8 mouse cellular contexts compared by ENCODE assay signal in the genomic region with DNA sequence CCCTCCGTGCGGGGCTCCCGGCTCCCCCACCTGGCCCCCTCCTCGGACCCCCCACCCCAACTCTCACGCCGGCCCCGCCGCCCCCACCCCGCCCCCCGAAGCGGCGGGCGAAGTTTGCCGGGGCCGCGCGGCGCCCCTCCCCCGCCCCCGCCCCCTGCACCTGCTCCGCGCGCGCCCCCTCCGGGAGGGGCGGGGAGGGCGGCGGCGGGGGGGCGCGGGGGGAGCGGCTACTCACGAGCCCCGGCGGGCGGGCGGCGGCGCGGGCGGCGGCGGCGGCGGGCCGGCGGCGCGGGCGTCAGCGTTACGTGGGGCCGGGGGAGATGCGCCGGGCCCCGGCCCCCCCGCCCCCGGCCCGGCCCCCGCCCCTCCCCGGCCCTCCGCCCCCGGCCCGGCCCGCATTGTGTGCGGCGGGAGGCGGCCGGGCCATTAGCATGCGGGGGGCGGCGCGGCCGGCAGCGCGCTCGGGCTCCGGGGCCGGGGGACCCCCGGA. TPM values are rescaled to one million over a fixed set of nuclear protein-coding genes. Genes with fewer than 3 reads are reported as not detected.
DNase-seq lines count a peak whose midpoint lies in the region; ATAC-seq and TF ChIP-seq lines count a peak whose summit lies in the region.

No protein-coding gene starts in this region.

- ATAC-seq in heart, embryonic 11.5 days (replicated peaks; ENCODE audit: insufficient number of reproducible peaks, low FRiP score, low TSS enrichment), result peak; percentile 60
- no peak for ATAC-seq in G1E (ENCODE audit: extremely low read depth, insufficient number of reproducible peaks, low FRiP score, poor library complexity, severe bottlenecking)
- ATAC-seq in heart, postnatal 0 days (ENCODE audit: insufficient read depth, low read depth), result peak; percentile 68

- H3K9ac ChIP-seq in heart, embryonic 11.5 days (ENCODE audit: low read depth, low read length), result peak overlapping the region; percentile 86
- H3K9ac ChIP-seq in heart, postnatal 0 days (replicated peaks; ENCODE audit: low read depth, low read length), result peak overlapping the region; percentile 97

- H3K4me3 ChIP-seq in heart, embryonic 11.5 days (ENCODE audit: low read depth, low read length), result peak overlapping the region; percentile 75
- peak overlapping the region; percentile 71 for H3K4me3 ChIP-seq in G1E (ENCODE audit: low read depth, low read length)
- H3K4me3 ChIP-seq in heart, postnatal 0 days (ENCODE audit: low read depth, low read length), result peak overlapping the region; percentile 86
- H3K4me3 ChIP-seq in midbrain, embryonic 10.5 days, result peak overlapping the region; percentile 85

- intact Hi-C loops in heart, postnatal 14 days (cut with DNase I), result no loop called here

- TF ChIP-seq CTCF in G1E (IDR thresholded peaks at IDR 0.05; ENCODE audit: low read depth, low read length), result no peak
- no peak for TF ChIP-seq CTCF in heart, postnatal 0 days (IDR thresholded peaks at IDR 0.05; ENCODE audit: low read depth)

- H3K36me3 ChIP-seq in heart, embryonic 11.5 days (ENCODE audit: control insufficient read depth, insufficient read depth, low read length), result peaks cover 5% of the 10 kb centered on the region; the same call in 1 of the 2 replicates
- peaks cover 41% of the 10 kb centered on the region for H3K36me3 ChIP-seq in G1E (replicated peaks)
- H3K36me3 ChIP-seq in heart, postnatal 0 days (replicated peaks; ENCODE audit: control insufficient read depth, insufficient read depth, low read length), result peaks cover 4% of the 10 kb centered on the region; the same call in 1 of the 2 replicates
- H3K36me3 ChIP-seq in midbrain, embryonic 10.5 days, result peaks cover 8% of the 10 kb centered on the region

- no peaks in the 10 kb centered on the region for H3K27me3 ChIP-seq in heart, embryonic 11.5 days (ENCODE audit: control insufficient read depth, insufficient read depth, low read length)
- H3K27me3 ChIP-seq in G1E (ENCODE audit: insufficient read depth, low read length), result no peaks in the 10 kb centered on the region
- no peaks in the 10 kb centered on the region for H3K27me3 ChIP-seq in heart, postnatal 0 days (ENCODE audit: control insufficient read depth, insufficient read depth, low read length)
- H3K27me3 ChIP-seq in midbrain, embryonic 10.5 days (ENCODE audit: low read depth, poor library complexity, severe bottlenecking), result no peaks in the 10 kb centered on the region

- peak overlapping the region; percentile 85 for H3K4me2 ChIP-seq in heart, embryonic 11.5 days
- H3K4me2 ChIP-seq in heart, postnatal 0 days (ENCODE audit: low read depth, low read length), result peak overlapping the region; percentile 87

- no peak for TF ChIP-seq EP300 in heart, postnatal 0 days (IDR thresholded peaks at IDR 0.05; ENCODE audit: low read depth)

- peak overlapping the region; percentile 98 for H3K27ac ChIP-seq in heart, embryonic 11.5 days (ENCODE audit: low read depth, low read length)
- H3K27ac ChIP-seq in heart, postnatal 0 days (ENCODE audit: low read depth), result peak overlapping the region; percentile 99
- H3K27ac ChIP-seq in midbrain, embryonic 10.5 days (replicated peaks), result peak overlapping the region; percentile 100

- WGBS in heart, embryonic 11.5 days (ENCODE audit: insufficient replicate concordance), result 1% methylated on average over 14 of the region's 80 CpGs
- WGBS in heart, postnatal 0 days, result 0% methylated on average over 5 of the region's 80 CpGs
- 0% methylated on average over 13 of the region's 80 CpGs for WGBS in midbrain, embryonic 10.5 days

- H3K9me3 ChIP-seq in heart, embryonic 11.5 days (replicated peaks; ENCODE audit: control insufficient read depth, low read length), result no peaks in the 10 kb centered on the region
- H3K9me3 ChIP-seq in G1E (replicated peaks), result no peaks in the 10 kb centered on the region
- no peaks in the 10 kb centered on the region for H3K9me3 ChIP-seq in heart, postnatal 0 days (replicated peaks; ENCODE audit: control insufficient read depth, low read length)
- no peaks in the 10 kb centered on the region for H3K9me3 ChIP-seq in midbrain, embryonic 10.5 days (replicated peaks)

- H3K4me1 ChIP-seq in heart, embryonic 11.5 days (ENCODE audit: control insufficient read depth, insufficient read depth, low read length), result peaks cover 50% of the 10 kb centered on the region
- peaks cover 67% of the 10 kb centered on the region for H3K4me1 ChIP-seq in G1E (ENCODE audit: insufficient read depth, low read depth, low read length)
- H3K4me1 ChIP-seq in heart, postnatal 0 days (ENCODE audit: control insufficient read depth, insufficient read depth), result peaks cover 36% of the 10 kb centered on the region
- H3K4me1 ChIP-seq in midbrain, embryonic 10.5 days, result peaks cover 88% of the 10 kb centered on the region

- no peak for DNase-seq in heart, postnatal 14 days
- DNase-seq in G1E (ENCODE audit: low spot score), result peak; percentile 34
- DNase-seq in heart, postnatal 0 days (ENCODE audit: low spot score), result no peak
- no peak for DNase-seq in midbrain, embryonic 10.5 days (ENCODE audit: low spot score)
- no peak for DNase-seq in urinary bladder, adult 18-20 months (ENCODE audit: low spot score in 2 of 2)
- no peak for DNase-seq in cerebellum, postnatal 4 days (ENCODE audit: low spot score in 2 of 2)
- no peak for DNase-seq in kidney, adult 8-10 months

RNA-seq across cellular contexts. Expression of a gene that starts 1.1 kb away (rescaled TPM):
- polyA plus RNA-seq in heart, embryonic 11.5 days (2014; fragmentation: Nextera tagmentation; extraction: Ambion mirVana), result 0.48 and 1.0 TPM in 2 replicates
- total RNA-seq in heart, postnatal 14 days (2021), result 1 to 10 TPM; 1.5 to 1.9 TPM
- total RNA-seq in G1E (2014; fragmentation: Nextera tagmentation) (0.58 and 2.5 TPM in 2 replicates), G1E (2017) (0.12 and 0.27 TPM in 2 replicates)
- 0.19 and 0.29 TPM in 2 replicates for polyA plus RNA-seq in G1E (2012)
- 0.57 TPM in 1 of 2 replicates, not detected in the other for total RNA-seq in heart, postnatal 0 days (2014; rRNA removed; ENCODE audit: low replicate concordance)
- 0.18 and 1.0 TPM in 2 replicates for polyA plus RNA-seq in heart, postnatal 0 days (2015; fragmentation: Nextera tagmentation; extraction: Ambion mirVana)
- 0.67 and 1.2 TPM in 2 replicates for polyA plus RNA-seq in midbrain, embryonic 10.5 days (2016; fragmentation: Nextera tagmentation; extraction: Ambion mirVana)

RNA-seq across cellular contexts. Expression of a gene that starts 6.2 kb away (rescaled TPM):
- 22.0 and 22.8 TPM in 2 replicates for polyA plus RNA-seq in heart, embryonic 11.5 days (2014; fragmentation: Nextera tagmentation; extraction: Ambion mirVana)
- total RNA-seq in heart, postnatal 14 days (2021), result 10 to 100 TPM; 32.0 to 33.6 TPM
- total RNA-seq in G1E (2014; fragmentation: Nextera tagmentation) (28.1 and 29.6 TPM in 2 replicates), G1E (2017) (16.4 and 16.9 TPM in 2 replicates)
- polyA plus RNA-seq in G1E (2012), result 83.1 and 97.0 TPM in 2 replicates
- total RNA-seq in heart, postnatal 0 days (2014; rRNA removed; ENCODE audit: low replicate concordance), result 41.2 and 51.6 TPM in 2 replicates
- polyA plus RNA-seq in heart, postnatal 0 days (2015; fragmentation: Nextera tagmentation; extraction: Ambion mirVana), result 12.7 and 13.9 TPM in 2 replicates
- 89.4 and 96.6 TPM in 2 replicates for polyA plus RNA-seq in midbrain, embryonic 10.5 days (2016; fragmentation: Nextera tagmentation; extraction: Ambion mirVana)

RNA-seq across cellular contexts. Expression of a gene that starts 27.9 kb away (rescaled TPM):
- polyA plus RNA-seq in heart, embryonic 11.5 days (2014; fragmentation: Nextera tagmentation; extraction: Ambion mirVana), result not detected in 2 replicates
- total RNA-seq in heart, postnatal 14 days (2021), result not detected
- total RNA-seq in G1E (2014; fragmentation: Nextera tagmentation), result not detected in 2 replicates
- 0.16 and 0.23 TPM in 2 replicates for total RNA-seq in G1E (2017)
- not detected in 2 replicates for polyA plus RNA-seq in G1E (2012)
- total RNA-seq in heart, postnatal 0 days (2014; rRNA removed; ENCODE audit: low replicate concordance), result not detected in 2 replicates
- polyA plus RNA-seq in heart, postnatal 0 days (2015; fragmentation: Nextera tagmentation; extraction: Ambion mirVana), result not detected in 2 replicates
- not detected in 2 replicates for polyA plus RNA-seq in midbrain, embryonic 10.5 days (2016; fragmentation: Nextera tagmentation; extraction: Ambion mirVana)

RNA-seq across cellular contexts. Expression of a gene that starts 29.8 kb away (rescaled TPM):
- 57.5 and 58.3 TPM in 2 replicates for polyA plus RNA-seq in heart, embryonic 11.5 days (2014; fragmentation: Nextera tagmentation; extraction: Ambion mirVana)
- total RNA-seq in heart, postnatal 14 days (2021), result 10 to 100 TPM; 39.7 to 47.1 TPM
- 33.9 and 37.5 TPM in 2 replicates for total RNA-seq in G1E (2014; fragmentation: Nextera tagmentation)
- 3.1 and 3.4 TPM in 2 replicates for total RNA-seq in G1E (2017)
- polyA plus RNA-seq in G1E (2012), result 30.3 and 32.2 TPM in 2 replicates
- 35.4 and 36.4 TPM in 2 replicates for total RNA-seq in heart, postnatal 0 days (2014; rRNA removed; ENCODE audit: low replicate concordance)
- polyA plus RNA-seq in heart, postnatal 0 days (2015; fragmentation: Nextera tagmentation; extraction: Ambion mirVana), result 26.9 and 27.6 TPM in 2 replicates
- polyA plus RNA-seq in midbrain, embryonic 10.5 days (2016; fragmentation: Nextera tagmentation; extraction: Ambion mirVana), result 85.4 and 99.8 TPM in 2 replicates
